Mouse (Mus musculus) adrenal gland, postnatal 10 days (tissue): ENCODE results near the gene Cit. TPM values are rescaled to one million over a fixed set of nuclear protein-coding genes. Genes with fewer than 3 reads are reported as not detected.

Experiments used
- DNase-seq: peaks from one replicate; pipeline ENCODE4 v3.0.0; 2021; ENCODE audit warnings: mixed read lengths
- total RNA-seq, 2 experiments: library from RNA; stranded (reverse); gene quantifications; 2 replicates each; pipeline ENCODE4 v1.2.3; 2021

Gene Cit
- total RNA-seq, 2 experiments from 2014 or later: 6.6 to 13.7 TPM

DNA sequence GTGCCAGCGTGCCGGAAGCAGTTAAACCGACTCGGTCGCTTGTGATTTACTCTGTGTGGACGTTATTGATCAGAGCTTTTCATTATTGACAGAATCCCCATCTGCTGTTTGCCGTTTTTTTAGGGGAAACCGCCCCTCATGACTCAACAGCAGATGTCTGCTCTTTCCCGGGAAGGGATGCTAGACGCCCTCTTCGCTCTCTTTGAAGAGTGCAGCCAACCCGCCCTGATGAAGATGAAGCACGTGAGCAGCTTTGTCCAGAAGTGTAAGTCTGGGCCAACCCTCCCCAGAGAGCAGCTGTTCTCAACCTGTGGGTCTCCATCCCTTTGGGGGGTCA is 5.9 kb downstream of the Cit start:
- DNase-seq: no peak

DNA sequence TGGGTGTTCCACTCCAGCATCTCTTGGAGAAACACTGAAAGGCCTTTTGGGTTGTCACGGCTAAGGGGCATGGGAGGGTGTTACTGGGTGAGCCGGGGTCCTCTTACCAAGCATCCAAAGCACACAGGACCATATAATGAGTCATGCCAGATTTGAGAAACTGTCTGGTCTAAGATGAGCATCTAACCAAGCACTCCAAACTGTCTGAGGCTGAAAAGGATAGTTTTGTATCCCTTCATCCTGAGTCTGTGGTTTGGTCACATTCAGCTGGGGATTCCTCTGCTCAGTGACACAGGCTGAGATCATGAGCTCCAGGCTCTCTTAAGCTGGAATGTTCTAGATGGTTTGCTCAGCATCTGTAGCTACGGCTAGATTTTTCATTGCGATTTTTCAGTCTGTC is 7.4 kb downstream of the Cit start:
- DNase-seq: no peak

DNA sequence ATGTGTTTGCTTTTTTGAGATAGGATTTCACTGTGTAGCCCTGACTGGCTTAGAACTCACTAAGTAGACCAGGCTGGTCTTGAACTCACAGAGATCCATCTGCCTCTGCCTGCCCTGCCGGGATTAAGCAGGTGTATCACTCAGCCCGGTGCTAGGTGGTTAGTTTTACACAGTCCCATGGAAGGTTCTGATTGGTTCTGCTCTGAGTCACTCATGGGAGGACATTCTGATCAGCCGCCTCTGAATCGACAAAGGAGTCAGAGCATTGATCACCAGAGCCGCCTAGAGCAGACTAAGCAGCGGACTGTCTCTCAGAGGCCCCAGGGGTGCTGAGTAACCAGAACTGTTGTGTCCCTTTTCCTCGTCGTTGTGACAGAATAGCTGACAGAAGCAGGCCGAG is 8.6 kb downstream of the Cit start:
- no peak for DNase-seq

DNA sequence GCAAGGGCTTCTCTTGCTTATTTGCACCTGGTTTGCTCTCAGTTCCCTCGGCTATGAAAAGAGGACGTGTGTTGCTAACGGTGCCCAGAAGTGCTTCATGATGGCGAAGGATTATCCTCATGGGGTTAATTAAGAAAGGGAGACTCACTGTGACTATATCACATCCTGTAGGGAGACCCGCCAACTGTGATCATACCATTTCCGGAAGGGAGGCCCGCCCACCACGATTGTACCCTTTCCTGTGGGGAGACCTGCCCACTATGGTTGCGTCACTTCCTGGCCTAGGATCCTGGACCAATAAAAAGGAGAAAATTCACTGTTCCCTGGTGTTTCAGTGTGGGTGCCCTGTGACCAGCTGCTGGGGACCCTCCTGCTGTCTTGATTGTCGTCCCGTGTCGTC is 9.3 kb downstream of the Cit start:
- DNase-seq: peak; percentile 22

DNA sequence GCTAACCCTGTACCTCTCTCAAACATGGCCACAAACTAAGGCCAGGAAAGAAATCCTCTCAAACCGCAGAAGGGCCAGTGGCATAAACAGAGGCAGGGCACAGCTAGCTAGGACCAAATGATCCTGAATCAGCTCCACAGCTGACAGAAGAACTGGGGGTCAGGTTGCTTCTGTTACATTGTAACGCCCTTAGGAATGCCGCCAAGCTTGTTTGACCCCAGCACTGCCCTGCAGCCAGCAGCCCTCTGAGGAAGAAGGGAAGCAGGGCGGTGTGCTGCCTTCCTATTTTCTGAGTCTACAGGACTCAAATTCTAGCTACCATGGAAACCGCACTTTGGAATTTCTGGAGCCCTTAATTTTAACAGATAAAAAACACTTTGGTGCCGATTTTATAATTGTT is 13.6 kb downstream of the Cit start:
- DNase-seq: no peak

DNA sequence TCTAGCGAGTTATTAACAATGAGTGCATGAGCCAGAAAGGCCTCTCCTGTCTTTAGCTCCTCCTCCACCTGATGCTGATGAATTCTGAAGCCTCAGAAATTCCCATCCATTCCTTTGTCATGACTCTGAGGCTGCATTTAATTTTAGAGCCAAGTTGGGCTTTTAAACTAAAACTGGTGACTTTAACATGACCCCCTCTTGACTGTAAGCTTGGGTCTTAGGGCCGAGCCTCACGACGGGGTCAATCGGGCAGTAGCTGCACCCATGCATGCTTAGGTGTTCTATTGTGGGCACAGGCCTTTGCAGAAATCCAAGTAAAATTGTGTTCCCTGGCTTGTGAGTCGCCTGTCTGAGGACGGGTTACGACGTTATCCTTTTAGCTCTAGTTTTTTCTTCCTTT is 14.4 kb downstream of the Cit start:
- no peak for DNase-seq

DNA sequence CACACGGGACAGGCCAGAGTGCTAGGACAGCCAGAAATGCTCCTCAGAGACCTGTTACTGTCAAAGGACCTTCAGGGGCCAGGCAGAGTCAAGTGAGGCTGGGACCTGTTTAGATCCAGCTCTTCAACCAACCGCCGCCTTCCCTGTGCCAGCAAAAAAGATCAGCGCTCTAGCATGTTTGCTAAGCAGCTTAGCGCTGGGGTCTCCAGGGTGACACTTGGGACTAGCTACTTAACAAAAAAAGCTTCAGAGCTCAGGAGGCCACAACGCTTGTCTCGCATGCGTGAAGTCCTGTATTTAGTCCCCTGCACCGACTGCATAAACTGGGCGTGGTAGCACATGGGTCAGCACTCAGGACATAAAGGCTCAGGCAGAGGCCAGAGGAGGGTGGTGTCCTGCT is 16.9 kb downstream of the Cit start:
- DNase-seq: no peak

DNA sequence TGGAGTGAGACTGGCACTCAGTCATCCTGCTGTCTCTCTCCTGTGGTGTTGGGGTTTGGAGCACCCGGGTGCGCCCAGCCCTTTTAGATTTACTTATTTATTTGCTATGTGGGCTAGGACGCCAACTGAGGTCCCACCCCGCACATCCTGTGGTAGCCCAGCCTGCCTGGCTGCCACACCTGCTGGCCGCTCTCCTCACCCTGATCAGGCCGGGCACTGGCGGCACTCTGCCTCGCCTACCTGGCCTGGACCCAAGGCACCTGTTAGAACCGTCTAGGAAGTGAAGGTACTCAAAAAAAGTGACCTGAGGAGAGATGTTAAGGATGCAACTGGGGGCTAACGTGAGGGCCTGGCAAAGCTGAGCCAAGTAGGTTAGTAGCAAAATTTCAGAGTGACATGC is 17.4 kb downstream of the Cit start:
- no peak for DNase-seq

DNA sequence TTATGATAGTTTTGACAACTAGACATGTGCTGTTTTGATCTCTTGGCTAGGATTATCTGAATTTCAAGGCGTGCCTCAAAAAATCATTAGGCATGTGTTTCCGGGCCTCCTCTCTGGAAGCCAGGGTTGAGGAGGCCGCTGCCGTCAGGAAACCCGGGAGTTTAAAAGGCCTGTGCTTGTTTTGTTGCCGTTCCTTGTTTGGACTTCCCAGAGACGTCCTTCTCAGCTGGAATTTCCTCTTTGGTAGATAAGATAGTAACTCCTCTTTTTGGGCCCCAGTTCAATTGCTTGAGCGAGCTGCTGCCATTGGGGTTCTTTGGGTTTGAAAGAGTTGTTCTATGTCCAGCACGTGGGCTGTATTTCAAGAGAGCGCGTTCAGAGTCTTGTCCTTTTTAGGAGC is 21.2 kb downstream of the Cit start:
- no peak for DNase-seq

DNA sequence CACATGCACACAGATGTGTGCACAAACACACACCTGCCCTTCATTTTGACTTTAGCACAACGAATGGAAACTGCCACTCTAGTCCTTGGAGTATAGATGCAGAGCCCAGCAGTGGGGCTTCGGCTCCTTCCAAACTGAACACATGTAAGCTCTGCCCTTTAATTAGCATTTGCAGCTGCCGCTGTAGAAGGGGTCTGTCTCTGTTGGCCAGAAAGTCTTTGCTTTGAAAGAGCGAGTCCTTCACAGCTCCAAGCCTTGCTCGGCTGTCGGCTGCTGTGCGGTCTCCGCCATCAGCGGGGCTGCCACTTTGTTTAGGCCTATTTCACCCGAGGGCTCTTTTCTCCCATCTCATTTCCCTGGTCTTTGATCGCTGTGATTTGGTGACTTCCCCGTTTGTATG is 23.5 kb downstream of the Cit start:
- DNase-seq: no peak

DNA sequence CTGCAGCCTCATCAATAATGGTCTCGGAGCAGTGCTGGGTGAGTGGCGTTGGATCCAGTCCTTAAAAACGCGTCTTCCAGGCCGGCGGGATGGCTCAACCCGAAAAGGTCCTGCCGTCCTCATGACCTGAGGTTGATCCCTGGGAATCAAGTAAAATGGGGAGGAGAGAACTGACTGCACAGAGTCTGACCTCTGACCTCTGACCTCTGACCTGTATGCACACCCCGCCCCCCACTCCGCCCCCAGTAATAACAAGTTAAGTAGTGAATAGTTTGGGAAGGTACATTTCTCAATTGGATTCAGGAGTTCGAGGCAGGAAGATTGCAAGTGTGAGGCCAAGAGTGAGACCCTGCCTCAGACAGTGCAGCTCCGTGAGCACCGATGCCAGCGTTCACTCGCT is 24.1 kb downstream of the Cit start:
- DNase-seq: no peak

DNA sequence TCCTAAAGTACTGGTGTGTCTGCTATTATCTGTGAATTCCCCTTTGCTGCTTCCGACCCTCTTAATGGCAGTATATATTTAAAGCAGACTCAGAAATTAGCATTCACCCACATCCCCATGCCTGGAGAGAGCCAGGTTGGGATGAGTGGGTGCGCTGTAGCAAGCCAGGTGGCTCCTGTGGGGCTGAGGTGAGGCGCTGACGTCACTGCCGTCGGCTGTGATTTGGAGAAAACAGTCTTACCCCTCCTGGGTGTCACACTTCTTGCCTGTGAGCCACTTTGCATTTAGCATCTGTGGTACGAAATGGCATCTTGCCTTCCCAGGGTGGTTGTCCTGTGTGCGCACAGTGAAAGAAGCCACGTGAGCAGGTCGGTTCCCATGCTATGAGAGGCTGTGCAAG is 26.1 kb downstream of the Cit start:
- no peak for DNase-seq

DNA sequence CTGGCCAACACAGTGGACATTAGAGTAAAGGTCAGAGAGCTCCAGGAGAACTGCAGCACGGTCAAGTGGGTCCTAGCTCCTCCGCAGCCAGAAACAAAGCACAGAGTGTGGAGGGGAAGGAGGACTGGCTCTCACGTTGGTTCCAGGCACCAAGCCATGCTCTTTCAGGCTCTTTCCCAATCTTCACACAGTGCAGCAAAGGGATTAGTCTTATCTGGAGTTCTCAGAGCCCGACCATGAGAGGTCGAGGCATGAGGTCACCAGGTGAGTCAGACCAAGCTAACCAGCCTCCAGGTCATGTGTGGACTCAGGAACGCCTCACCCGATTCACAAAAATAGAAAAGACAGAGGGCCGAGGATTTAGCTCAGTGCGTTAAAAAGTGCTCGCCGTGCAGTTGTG is 27.0 kb downstream of the Cit start:
- no peak for DNase-seq

DNA sequence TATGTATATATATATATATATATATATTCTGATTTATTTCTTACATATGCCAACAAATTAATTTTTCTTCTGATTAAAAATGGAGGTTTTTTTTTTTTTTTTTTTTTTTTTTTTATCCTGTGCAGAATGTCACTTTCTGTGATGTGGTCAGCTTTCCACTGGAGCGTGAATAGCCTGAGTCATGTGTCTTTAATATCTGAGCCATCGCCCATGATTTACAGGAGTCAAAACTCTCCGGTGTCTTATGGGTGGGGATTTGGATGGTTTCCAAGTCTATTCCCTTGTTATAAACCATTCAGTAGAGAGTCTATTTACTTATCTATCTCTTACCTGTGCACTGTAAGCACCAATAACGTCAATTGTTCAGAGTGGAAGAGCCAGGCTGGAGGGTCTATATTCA is 27.9 kb downstream of the Cit start:
- DNase-seq: no peak

DNA sequence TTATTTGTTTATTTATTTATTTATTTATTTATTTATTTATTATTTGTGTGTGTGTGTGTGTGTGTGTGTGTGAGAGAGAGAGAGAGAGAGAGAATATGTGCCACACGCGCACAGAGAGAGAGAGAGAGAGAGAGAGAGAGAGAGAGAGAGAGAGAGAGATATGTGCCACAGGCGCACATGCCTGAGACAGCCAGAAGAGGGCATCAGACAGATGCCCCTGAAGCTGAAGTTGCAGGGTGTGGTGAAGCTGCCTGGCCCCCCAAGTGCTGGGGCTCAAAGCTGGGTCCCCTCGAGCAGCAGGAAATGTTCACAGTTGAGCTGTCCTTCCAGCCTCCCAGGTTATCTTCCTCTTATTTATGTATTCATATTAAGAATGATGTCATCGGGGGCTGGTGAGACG is 32.3 kb downstream of the Cit start:
- no peak for DNase-seq

DNA sequence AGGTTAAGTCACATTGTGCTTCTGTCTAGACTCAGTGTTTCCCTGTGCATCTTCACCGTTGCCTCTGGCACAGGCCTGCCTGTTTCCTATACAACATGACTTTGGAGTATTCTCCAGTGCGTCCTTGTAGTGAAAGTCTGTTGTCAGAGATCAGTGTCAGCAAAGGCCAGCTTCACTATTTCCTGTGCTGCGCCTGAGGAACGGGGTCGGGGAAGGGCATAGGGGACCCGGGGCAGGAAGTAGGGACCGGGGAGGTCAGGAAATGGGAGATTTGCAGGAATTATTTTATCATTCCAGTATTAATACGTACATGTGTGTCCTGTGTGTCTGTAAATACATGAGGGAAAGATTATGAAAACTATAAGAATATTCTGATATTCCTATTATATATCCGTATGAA is 37.1 kb downstream of the Cit start:
- peak; percentile 20 for DNase-seq

DNA sequence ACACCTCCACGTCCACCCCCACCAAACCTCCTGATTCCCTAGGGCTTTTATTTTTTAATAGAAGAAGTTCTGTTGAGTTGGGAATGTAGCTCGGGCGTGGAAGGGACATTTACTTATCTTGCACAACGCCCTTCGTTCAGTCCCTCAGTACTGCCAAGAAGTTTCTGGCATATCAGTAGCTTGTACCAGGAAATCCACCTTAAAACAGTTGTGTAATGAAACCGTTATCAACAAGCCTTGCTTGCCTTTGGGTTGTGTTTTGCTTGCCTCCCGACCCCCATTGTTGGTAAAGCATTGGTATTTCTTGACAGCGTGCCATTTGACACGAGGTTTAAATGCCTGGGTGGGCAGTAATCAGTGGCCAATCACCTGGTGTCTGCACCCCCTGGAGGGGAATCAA is 39.4 kb downstream of the Cit start:
- DNase-seq: no peak

DNA sequence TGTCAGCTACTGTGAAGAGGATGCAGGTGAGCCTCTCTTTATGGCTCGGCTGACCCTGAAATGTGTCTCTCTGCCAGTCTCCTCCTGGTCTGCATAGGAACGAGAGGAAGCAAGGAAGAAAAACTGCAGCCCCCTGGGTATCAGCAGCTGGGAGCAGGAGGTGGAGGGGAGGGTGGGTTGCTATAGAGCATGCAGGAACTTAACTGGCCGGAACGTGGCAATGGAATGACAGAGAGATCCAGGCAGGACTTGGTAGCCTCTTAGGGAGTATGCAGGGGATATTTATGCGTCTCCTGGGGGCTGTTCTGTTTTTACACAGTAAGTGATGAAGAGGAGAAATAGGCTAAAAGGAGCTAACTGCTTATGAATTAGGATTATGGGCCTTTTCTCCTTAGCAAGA is 48.7 kb downstream of the Cit start:
- no peak for DNase-seq

DNA sequence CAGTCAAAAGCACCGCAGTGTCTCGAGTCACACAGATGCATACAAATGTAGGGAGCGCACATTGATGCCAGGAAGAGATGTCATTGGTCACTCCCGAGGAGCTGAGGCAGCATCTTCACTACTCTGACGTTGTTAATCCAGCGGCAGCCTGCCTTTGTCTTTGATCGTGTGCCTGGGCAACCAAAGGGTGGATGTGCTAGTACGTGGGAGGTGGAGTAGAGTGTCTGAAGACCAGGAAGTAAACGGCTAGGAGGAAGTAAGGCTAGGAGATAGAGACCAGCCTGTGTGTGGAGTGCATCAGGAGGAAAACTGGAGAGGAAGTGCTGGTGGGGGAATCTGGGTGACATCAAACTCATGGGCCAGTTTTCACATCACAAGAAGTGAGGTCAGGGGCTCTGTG is 52.0 kb downstream of the Cit start:
- no peak for DNase-seq

DNA sequence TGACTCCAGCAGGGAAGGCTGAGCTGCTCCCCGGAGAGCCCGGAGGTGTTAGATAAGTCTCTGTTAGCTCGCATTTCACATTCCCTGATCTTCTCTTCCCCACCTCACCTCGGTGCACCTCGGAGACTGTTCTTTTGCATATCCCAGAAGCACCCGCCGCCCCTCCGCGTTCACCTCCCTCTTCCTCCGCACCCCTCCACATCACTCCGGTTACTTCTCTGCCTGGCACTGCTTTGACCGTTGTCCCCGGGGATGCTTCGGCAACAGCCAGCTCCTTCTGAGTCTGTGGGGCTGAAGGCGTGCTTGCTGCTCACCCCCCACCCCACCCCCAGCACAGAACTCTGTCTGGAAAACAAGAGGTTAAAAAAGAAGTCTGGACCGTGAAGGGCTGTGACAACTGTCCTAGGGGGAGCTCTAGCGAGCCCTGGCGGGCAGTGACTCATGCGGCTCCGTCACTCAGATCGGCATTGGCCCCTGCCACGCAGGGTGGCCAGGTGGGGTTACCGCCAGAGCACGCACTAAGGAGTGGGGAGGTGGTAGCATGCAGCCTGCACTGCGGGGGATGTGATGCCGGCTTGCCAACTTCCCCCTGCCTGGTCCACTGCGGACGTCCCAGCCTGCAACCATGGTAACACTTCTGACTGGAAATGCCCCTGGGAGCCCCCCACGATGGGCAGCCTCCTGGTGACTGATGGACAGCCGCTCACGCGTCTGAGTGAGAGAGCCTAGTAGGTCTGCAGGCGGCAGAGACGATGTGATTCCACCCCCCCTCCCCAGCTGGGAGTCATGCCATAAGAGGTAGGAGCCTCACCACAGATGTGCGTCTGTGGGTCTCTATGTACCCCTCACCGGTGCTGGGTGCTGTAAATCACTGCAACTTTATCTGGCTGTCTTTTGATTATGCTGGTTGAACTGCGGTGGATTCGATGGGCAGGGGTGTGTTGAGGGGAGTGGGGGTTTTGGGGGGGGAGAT is 62.2 kb downstream of the Cit start:
- DNase-seq: peak; percentile 69

DNA sequence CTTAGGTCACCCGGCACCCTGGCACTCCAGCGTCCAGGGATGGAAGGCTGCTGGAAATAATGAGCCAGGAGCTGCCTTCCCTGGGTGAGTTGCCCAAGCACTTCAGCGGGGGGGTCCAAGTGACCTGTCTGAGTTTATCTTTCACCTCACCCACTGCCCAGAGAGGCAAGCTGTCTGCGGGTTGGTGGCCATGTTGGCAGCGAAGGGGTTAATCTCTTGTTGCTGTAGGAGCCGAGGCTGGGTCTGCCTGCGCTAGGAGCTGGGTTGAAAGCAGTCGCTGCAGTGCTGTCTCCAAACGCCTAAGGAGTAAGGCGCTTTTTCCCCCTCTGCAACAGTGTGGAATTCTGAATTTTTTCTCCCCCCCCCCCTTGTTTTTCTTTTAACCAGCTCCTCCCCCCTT is 63.2 kb downstream of the Cit start:
- DNase-seq: no peak

DNA sequence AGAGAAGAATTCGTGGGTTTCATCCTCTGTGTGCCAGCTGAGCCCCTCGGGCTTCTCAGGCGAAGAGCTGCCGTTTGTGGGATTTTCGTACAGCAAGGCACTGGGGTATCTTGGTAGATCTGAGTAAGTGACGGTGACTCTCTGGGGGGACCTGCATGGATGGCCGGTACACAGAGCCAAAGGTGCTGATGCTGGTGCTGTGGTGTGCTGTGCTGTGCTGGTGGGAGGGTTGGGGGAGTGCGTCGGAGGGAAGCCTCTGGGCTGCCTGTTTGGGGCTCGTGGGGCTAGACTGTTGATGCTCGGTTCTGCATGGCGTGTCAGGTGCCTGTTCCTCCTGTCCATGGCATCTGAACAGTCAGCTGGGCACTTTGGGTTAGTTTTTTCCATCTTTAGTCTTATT is 63.6 kb downstream of the Cit start:
- no peak for DNase-seq

DNA sequence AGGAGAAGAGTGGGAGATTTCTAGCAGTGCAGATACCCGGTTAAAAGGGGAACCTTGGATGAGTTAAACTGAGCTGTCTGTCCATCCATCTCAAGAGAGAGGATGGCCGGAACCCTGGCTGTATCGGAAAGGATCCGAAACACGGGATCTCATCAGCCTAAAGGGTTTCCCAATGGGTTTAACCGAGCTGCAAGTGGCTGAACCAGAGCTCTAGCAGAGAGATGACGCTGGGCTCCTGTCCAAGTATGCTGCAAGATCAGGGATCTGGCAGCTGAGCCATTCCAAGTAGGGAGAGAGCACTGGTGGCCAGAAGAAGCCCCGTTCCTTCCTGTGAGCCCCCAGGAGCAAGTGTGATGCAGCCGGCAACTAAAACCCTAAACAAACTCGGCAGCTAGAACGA is 64.0 kb downstream of the Cit start:
- peak; percentile 83 for DNase-seq

DNA sequence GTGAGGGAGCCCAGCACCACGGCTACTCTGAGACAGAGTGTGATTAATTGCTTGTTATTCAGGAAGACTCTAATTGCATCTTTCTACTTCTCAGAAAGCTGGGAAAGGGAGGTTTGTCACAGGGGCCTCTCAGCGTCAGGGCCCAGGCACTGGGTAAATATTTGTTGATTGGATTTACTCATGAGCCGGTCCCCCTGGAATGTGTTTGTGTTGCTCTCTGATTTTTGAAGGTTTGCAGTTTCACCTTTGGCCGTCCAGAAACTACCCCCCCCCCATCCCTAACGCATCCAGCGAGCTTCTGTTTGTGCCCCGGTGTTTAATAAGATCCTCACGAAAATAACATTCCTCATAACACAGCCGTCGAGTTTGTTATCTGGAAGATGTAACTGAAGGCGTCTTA is 65.4 kb downstream of the Cit start:
- no peak for DNase-seq

DNA sequence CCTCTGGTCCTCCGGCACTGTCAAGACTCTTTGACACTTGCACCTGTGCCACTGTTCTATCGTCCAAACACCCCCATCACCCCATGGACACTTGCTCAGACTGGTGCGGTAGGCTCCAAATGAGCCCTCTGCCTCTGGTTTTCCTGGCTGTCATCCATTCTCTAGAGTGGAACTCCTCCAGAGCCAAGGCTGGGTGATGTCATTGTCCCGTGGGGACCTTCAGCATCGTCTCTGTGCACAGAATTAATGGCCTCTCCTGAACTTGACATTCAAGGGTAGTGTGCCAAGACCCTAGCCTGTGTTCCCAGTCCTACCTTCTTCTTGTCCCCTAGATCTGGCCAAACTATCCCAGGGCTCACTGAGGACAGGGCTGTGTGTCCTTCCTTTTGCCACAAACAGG is 70.4 kb downstream of the Cit start:
- DNase-seq: peak; percentile 78
